Mouse (Mus musculus) stomach, postnatal 0 days (tissue): ENCODE results near the gene Sowahd. TPM values are rescaled to one million over a fixed set of nuclear protein-coding genes. Genes with fewer than 3 reads are reported as not detected.

Source experiments
- ATAC-seq: fragments of 200-750 bp; cut with Nextera tagmentation; 2 replicates; pipeline ENCODE4 v1.8.0; 2017; ENCODE audit not compliant: low FRiP score, low TSS enrichment
- DNase-seq: peaks from one replicate; pipeline ENCODE4 v3.0.0-alpha.2; 2016; ENCODE audit warnings: low spot score
- H3K27ac ChIP-seq: fragments of 300-500 bp; sonication (generic); replicated peaks from 2 replicates; pipeline ENCODE4 v1.5.1; 2014; ENCODE audit warnings: mild to moderate bottlenecking, control low read depth
- H3K27me3 ChIP-seq: fragments of 300-500 bp; sonication (generic); 2 replicates; pipeline ENCODE4 v1.6.1; 2014; ENCODE audit warnings: low read length; ENCODE audit not compliant: control insufficient read depth, insufficient read depth
- H3K36me3 ChIP-seq: fragments of 300-500 bp; sonication (generic); 2 replicates; pipeline ENCODE4 v1.6.1; 2014; ENCODE audit warnings: low read length, mixed read lengths; ENCODE audit not compliant: control insufficient read depth, insufficient read depth
- H3K4me1 ChIP-seq: fragments of 300-500 bp; sonication (generic); replicated peaks from 2 replicates; pipeline ENCODE4 v1.6.1; 2014; ENCODE audit warnings: antibody characterized with exemption; ENCODE audit not compliant: control insufficient read depth, insufficient read depth
- H3K4me2 ChIP-seq: fragments of 300-500 bp; sonication (generic); replicated peaks from 2 replicates; pipeline ENCODE4 v1.6.1; 2014; ENCODE audit warnings: low read depth, mild to moderate bottlenecking, control low read depth, moderate library complexity
- H3K4me3 ChIP-seq: fragments of 300-500 bp; sonication (generic); 2 replicates; pipeline ENCODE4 v1.5.1; 2014; ENCODE audit warnings: low read depth, low read length, control low read depth
- H3K9ac ChIP-seq: fragments of 300-500 bp; sonication (generic); 2 replicates; pipeline ENCODE4 v1.6.1; 2014; ENCODE audit warnings: mild to moderate bottlenecking, low read length, control low read depth, mixed read lengths
- H3K9me3 ChIP-seq: fragments of 300-500 bp; sonication (generic); 2 replicates; pipeline ENCODE4 v1.6.1; 2016; ENCODE audit warnings: low read length; ENCODE audit not compliant: control insufficient read depth
- CTCF ChIP-seq: IDR thresholded peaks from 2 replicates; pipeline ENCODE4 v1.5.1; 2016; ENCODE audit warnings: antibody characterized with exemption, low read depth, mild to moderate bottlenecking, moderate library complexity
- EP300 ChIP-seq: optimal IDR thresholded peaks from 2 replicates; pipeline ENCODE3; 2016; ENCODE audit warnings: antibody characterized with exemption
- WGBS: fragments of 180-500 bp; shearing (Covaris S2); extraction: QIAGEN DNeasy Blood & Tissue Kit; methylation state at CpG from one replicate; pipeline ENCODE4 v1.1.7; 2014; 5-methylcytosine and 5-hydroxymethylcytosine counted together
- polyA plus RNA-seq: library from polyadenylated mRNA; unstranded; fragments of >200 nt; fragmentation: Nextera tagmentation; extraction: Ambion mirVana; gene quantifications from 2 replicates; pipeline ENCODE4 v1.2.1, GENCODE M21; 2015

Gene Sowahd
- polyA plus RNA-seq, 1 experiment from 2014 or later: 0.21 TPM

- H3K36me3 ChIP-seq: no peaks in the 10 kb centered on the region
- no peak for ATAC-seq
- H3K9me3 ChIP-seq: no peaks in the 10 kb centered on the region
- peak overlapping the region; percentile 52 for H3K4me3 ChIP-seq
- 16% methylated on average over 9 of the region's 9 CpGs for WGBS
- peak overlapping the region; percentile 44 for H3K4me2 ChIP-seq
- H3K27me3 ChIP-seq: no peaks in the 10 kb centered on the region
- no peaks in the 10 kb centered on the region for H3K4me1 ChIP-seq
- no peak for TF ChIP-seq EP300
- no peak for TF ChIP-seq CTCF
- peak overlapping the region; percentile 81 for H3K27ac ChIP-seq
- no peak for DNase-seq
- H3K9ac ChIP-seq: no peak overlapping the region
Measured at GRCm38 (mm10) chrX:37085665-37086064, 37.0 kb downstream of the Sowahd start.

- H3K27ac ChIP-seq: no peak overlapping the region
- no peak overlapping the region for H3K4me2 ChIP-seq
- H3K9me3 ChIP-seq: no peaks in the 10 kb centered on the region
- no peaks in the 10 kb centered on the region for H3K4me1 ChIP-seq
- no peak for TF ChIP-seq EP300
- TF ChIP-seq CTCF: no peak
- H3K4me3 ChIP-seq: no peak overlapping the region
- H3K9ac ChIP-seq: no peak overlapping the region
- no peaks in the 10 kb centered on the region for H3K27me3 ChIP-seq
- DNase-seq (no peak), ATAC-seq (no peak)
- 79% methylated on average over 1 of the region's 1 CpGs for WGBS
- no peaks in the 10 kb centered on the region for H3K36me3 ChIP-seq
Measured at GRCm38 (mm10) chrX:37088778-37089177, 40.1 kb downstream of the Sowahd start.

- TF ChIP-seq CTCF (no peak), EP300 (no peak)
- ATAC-seq (no peak), DNase-seq (no peak)
- H3K27me3 ChIP-seq: no peaks in the 10 kb centered on the region
- no peaks in the 10 kb centered on the region for H3K9me3 ChIP-seq
- WGBS: 61% methylated on average over 3 of the region's 3 CpGs
- no peaks in the 10 kb centered on the region for H3K4me1 ChIP-seq
- H3K4me3 ChIP-seq: no peak overlapping the region
- H3K4me2 ChIP-seq: no peak overlapping the region
- H3K36me3 ChIP-seq: no peaks in the 10 kb centered on the region
- H3K9ac ChIP-seq: no peak overlapping the region
- H3K27ac ChIP-seq: no peak overlapping the region
Measured at GRCm38 (mm10) chrX:37091457-37091856, 42.8 kb downstream of the Sowahd start.

GRCm38 (mm10) chrX:37095106-37095768 is 46.6 kb downstream of the Sowahd start:
- 86% methylated on average over 11 of the region's 11 CpGs for WGBS
- TF ChIP-seq EP300 (no peak), CTCF (no peak)
- ATAC-seq (no peak), DNase-seq (no peak)
- no peaks in the 10 kb centered on the region for H3K9me3 ChIP-seq
- no peaks in the 10 kb centered on the region for H3K27me3 ChIP-seq
- H3K4me2 ChIP-seq: no peak overlapping the region
- H3K4me3 ChIP-seq: no peak overlapping the region
- H3K4me1 ChIP-seq: no peaks in the 10 kb centered on the region
- H3K36me3 ChIP-seq: no peaks in the 10 kb centered on the region
- H3K9ac ChIP-seq: no peak overlapping the region
- H3K27ac ChIP-seq: no peak overlapping the region

GRCm38 (mm10) chrX:37098681-37099080 is 50.0 kb downstream of the Sowahd start:
- Histone ChIP-seq H3K27ac (no peak overlapping the region), H3K9me3 (no peaks in the 10 kb centered on the region), H3K4me1 (no peaks in the 10 kb centered on the region), H3K36me3 (no peaks in the 10 kb centered on the region), H3K9ac (no peak overlapping the region), H3K4me2 (no peak overlapping the region), H3K27me3 (no peaks in the 10 kb centered on the region), H3K4me3 (no peak overlapping the region)
- TF ChIP-seq CTCF (no peak), EP300 (no peak)
- no peak for ATAC-seq
- WGBS: 81% methylated on average over 3 of the region's 3 CpGs
- no peak for DNase-seq

Other genes starting within 250 kb of the Sowahd start
- 128 and 139 TPM in 2 replicates for gene Ube2a, start 174.9 kb upstream of the Sowahd start, polyA plus RNA-seq
- 14.6 and 15.1 TPM in 2 replicates for gene C330007P06Rik, start 174.7 kb upstream of the Sowahd start, polyA plus RNA-seq
- 0.79 and 0.94 TPM in 2 replicates for gene Nkrf, start 145.9 kb upstream of the Sowahd start, polyA plus RNA-seq
- gene Sept6, start 57.1 kb upstream of the Sowahd start, polyA plus RNA-seq: 7.7 and 8.1 TPM in 2 replicates
- 654 and 734 TPM in 2 replicates for gene Rpl39, start 36.6 kb downstream of the Sowahd start, polyA plus RNA-seq
- gene Upf3b, start 61.5 kb downstream of the Sowahd start, polyA plus RNA-seq: 9.1 and 9.2 TPM in 2 replicates
- gene Nkap, start 78.0 kb downstream of the Sowahd start, polyA plus RNA-seq: 6.9 and 7.5 TPM in 2 replicates
- gene Akap14, start 120.0 kb downstream of the Sowahd start, polyA plus RNA-seq: 0.05 TPM in 1 of 2 replicates, not detected in the other
- gene Ndufa1, start 142.3 kb downstream of the Sowahd start, polyA plus RNA-seq: 567 and 585 TPM in 2 replicates
- 9.6 TPM in 2 replicates for gene Rnf113a1, start 142.4 kb downstream of the Sowahd start, polyA plus RNA-seq
- gene Gm9, start 162.2 kb downstream of the Sowahd start, polyA plus RNA-seq: not detected in 2 replicates
- not detected in 2 replicates for gene Rhox1, start 173.4 kb downstream of the Sowahd start, polyA plus RNA-seq
- not detected in 2 replicates for gene Rhox2a, start 196.1 kb downstream of the Sowahd start, polyA plus RNA-seq
- gene Rhox3a, start 201.1 kb downstream of the Sowahd start, polyA plus RNA-seq: not detected in 2 replicates
- not detected in 2 replicates for gene Rhox4a, start 216.5 kb downstream of the Sowahd start, polyA plus RNA-seq